Mouse (Mus musculus) cortical plate, adult 2 months (tissue): Measurements from ENCODE around the gene Bmpr2.

Source experiments
- CTCF ChIP-seq: fragments of 200-500 bp; IDR thresholded peaks from 2 replicates; pipeline ENCODE4 v1.5.1; 2011; ENCODE audit warnings: mild to moderate bottlenecking, control low read depth, low read length; ENCODE audit not compliant: insufficient read depth; ENCODE audit errors: extremely low read depth
- POLR2A ChIP-seq: fragments of 200-500 bp; IDR thresholded peaks from 2 replicates; pipeline ENCODE4 v1.6.1; 2011; ENCODE audit warnings: mild to moderate bottlenecking, low read length, control low read depth; ENCODE audit not compliant: insufficient read depth; ENCODE audit errors: extremely low read depth

GRCm38 (mm10) chr1:59749047-59749446, 14.2 kb upstream of the Bmpr2 start:
- TF ChIP-seq CTCF (no peak), POLR2A (no peak)
